Mouse (Mus musculus) urinary bladder, postnatal 4 days (tissue): ENCODE results near the gene Shmt1.

Experiments used
- DNase-seq, 2 experiments: peaks; one replicate each; pipeline ENCODE4 v3.0.0; 2021 to 2022; ENCODE audit warnings: low spot score in 2 of 2

Gene Shmt1

DNA sequence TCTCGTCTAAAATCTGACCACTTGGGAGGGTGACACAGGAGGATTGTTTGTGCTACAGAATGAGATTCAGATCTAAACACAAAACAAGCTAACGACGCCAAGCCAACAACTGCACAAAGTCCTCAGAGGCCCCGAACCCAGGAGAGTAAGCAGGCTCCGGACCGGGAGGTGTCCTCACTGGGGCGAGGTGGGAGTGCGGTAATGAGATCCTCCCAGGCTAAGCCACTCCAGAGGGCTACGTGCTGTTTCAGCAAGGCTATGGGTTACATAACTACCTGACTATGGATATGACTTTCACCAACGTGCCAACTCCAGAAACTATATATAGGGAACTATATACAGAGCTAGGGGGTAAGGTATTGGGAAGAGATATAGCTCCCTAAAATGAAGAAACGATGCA lies 15.2 kb downstream of the Shmt1 start:
- DNase-seq, result no peak

DNA sequence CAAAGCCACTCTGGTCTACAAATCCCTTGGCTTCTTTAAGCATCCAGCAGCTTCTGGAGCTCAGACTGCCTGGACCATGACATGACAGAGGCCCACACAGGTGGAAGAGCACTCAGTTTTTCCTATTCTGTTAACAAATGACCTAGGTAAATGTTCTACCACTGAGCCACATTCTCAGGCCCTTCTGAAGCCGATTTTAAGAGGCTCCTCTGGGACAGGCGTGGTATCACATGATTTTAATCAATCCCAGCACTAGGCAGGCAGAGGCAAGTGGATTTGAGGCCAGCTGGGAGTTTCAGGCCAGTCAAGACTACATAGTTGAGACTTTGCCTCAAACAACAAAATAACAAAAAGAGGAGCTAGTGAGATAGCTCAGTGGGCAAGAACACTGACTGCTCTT lies 21.0 kb downstream of the Shmt1 start:
- DNase-seq, result no peak

DNA sequence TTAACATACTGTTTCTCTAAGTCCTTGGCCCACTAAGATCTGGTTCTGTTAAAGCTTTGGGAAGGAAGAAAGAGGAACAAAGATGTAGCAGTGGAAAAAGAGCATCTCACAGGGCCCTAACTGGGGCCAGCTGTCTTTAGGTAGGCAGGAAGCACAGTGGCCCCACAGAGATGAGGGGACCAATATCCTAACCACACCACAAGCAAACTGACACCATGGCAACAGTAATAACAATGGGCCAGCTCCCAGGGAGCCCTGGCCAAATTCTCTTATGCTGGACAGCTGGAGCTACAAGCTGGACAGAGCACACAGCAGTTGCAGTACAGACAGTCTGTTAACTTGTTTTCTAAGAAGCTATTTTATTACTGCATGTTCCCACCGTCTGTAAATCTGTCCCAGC lies 23.9 kb downstream of the Shmt1 start:
- no peak for DNase-seq

DNA sequence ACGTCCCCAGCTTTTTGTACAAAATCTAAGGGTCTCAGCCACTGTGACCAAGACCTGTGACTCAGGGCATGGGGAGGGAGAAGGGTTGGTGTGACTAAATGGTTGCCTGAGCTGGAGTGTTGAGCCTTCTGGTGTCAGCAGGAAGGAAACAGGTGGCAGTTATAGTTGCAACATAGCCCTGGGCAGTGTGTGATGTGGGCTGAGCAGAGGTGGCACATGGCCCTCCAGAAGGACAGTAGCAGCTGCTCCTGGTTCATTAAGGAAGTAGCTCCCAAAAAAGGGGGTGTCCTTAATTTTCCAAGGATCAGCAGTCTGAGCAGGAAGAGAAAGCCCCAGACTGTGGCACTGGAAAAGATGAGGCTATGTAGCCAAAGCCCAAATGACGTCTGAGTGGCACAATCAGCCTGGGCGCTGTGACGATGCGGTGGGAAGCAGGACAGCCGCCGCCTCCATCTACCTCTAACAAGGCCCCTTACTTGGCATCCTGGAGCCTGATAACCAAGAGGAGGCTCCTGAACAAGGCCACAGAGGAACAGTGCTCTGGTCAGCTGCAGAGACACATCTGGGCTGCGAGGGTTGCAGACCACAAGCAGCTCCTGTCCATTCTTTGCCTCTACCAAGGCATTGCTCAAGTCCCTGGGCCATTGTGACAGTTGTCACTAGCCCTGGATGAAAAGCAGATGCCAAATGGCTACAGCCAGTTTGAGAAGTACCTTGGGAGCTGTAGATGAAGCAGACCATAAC lies 27.2 kb downstream of the Shmt1 start:
- DNase-seq, result no peak

DNA sequence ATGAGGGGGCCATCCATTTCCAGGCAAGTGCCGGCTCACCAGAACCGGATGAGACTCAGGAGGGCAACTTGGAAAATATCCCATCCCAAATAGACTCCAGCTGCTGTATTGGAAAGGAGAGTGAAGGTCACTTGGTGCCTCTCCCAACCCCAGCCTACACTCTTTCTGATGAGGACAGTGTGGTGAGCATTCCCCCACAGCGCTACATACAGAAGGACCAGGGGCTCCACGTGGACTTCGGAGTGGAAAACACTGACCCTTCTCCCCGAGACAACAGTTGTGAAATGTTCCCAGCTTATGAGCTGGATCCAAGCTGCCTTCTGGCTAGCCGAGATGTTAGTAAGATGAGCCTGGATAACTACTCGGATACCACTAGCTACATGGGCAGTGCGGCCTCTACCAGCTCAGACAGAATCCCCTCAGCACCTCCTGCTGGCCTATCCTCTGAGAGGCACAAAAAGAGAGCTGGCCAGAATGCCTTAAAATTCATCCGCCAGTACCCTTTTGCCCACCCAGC lies 31.8 kb downstream of the Shmt1 start:
- no peak for DNase-seq

DNA sequence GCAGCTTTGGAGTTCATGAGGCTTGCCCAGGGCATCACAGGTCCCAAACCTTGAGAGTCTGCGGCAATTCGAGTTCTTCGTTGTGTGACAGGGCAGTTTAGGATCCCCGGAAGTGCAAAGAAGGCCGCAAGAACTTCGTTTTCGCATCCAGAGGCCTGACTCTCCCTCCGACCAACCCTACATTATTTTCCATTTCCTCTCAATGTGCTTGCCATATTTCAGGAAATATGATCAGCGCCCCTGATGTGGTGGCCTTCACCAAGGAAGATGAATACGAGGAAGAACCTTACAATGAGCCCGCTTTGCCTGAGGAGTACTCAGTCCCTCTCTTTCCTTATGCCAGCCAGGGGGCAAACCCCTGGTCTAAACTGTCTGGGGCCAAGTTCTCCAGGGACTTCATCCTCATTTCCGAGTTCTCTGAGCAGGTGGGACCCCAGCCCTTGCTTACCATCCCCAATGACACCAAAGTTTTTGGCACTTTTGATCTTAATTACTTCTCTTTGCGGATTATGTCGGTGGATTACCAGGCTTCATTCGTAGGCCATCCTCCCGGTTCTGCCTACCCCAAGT lies 33.6 kb downstream of the Shmt1 start:
- no peak for DNase-seq

DNA sequence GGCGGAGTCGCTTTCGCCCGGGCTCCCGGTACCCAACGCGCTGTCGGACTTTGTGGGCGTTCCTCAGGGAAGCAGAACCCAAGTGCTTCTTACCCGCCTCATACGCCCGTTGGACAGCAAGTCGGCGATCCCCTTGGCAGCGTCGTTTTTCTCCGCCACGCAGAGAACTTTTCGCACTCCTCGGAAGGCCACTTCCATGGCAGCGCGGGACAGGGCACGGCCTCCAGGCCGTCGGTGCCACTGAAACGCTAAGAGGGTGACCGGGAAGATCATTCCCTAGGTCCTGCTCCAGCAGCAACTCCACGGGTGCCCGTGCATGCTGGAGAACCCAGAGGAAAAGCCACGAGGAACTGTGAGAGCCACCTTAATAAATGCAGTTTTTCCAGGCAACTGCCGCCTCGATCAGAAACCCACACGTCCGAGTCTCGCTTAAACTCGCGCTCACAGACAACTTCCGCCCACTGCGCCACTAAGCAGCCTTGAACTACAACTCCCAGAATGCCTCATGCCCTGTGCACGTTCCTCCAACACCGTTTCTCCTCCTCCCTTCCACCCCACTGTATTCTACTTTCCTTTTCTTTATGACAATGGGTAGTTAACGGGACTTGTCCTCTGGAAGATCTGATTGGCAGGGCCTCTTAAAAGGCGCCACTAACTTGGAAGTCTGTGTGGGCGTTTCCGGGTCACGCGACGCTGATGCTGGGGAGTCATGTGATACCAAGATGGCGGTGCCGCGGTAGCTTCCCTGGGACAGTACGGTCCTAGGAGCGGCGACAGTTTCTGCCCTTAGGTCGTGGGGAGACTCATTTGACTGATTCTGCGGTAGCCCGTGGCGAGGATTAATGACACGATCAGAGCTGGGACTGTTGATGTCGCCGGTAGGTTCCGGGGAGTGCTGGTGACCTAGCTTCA lies 34.4 kb downstream of the Shmt1 start, which contains the start of the genes Top3a and Smcr8:
TSS of gene Top3a (minus strand) at position 537 of the 912 bp plus-strand sequence.
TSS of gene Smcr8 (plus strand) at position 696 of the 912 bp plus-strand sequence.
- peak; percentile 76 to 80 for DNase-seq

DNA sequence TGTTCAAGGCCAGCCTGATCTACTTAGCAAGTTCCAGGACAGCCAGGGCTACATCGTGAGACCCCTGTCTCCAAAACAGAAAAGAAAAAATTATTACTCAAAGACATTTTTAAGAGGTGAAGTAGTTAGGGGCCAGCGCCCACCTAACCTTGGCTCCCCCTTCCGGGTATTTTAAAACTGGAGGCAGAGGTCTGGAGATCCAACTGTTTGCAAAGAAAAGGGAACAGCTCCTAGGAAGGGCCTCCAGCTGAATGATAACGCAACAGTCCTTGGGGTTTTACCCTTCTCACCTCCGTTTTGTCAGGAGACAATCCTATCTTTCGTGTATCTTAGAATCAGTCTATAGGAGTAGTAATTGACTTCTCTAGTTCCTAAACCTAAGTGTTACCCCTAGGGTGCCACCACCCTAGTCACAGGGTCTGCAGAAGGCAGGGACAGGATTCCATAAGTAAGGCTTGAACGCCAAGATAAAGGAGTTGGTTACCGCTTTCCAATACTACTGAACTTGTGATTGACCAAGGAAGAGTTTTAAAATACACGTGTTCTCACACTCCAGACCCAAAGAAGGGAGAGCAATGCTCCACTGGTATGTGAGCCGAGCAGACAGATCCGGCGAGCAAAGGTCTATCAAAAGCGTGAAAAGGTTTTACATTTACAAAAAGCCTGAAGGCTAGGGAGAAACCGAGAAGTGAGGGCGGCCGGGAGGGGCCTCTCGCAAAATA lies 35.2 kb downstream of the Shmt1 start:
- DNase-seq, result no peak

DNA sequence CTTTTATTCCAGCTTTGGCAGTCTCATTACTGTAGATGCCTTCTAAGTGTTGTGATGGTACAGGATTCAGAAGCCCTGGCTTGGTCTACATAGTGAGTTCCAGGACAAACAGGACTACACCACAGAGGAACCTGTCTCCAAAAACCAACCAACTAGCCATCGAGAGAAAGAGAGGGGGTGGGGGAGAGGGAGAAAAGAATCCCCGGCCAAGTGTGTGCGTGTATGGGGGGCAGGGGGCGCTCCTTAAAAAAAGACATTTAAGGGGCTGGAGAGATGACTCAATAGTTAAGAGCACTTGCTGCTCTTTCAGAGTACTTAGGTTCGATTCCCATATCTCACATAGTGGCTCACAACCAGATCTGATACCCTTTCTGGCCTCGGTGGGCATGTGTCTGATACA lies 35.9 kb downstream of the Shmt1 start:
- DNase-seq, result no peak

DNA sequence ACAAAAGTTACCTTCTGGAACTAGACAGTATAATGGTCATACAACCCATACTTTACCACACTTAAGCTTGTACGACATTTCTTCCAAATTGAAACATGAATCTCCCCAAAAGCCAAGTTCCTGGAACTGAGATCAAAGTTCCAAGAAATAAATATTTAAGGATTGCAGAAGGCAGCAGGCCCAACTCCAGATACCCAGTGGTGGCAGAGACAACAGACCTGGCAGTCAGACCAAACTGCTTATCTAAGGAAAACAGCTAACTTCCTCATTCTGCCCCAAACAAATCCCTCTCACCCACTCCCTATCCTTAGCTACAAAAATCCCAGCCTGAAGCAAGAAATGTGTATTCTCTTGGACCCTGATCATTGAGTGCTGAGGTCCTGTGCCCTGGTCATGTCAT lies 36.7 kb downstream of the Shmt1 start:
- no peak for DNase-seq

DNA sequence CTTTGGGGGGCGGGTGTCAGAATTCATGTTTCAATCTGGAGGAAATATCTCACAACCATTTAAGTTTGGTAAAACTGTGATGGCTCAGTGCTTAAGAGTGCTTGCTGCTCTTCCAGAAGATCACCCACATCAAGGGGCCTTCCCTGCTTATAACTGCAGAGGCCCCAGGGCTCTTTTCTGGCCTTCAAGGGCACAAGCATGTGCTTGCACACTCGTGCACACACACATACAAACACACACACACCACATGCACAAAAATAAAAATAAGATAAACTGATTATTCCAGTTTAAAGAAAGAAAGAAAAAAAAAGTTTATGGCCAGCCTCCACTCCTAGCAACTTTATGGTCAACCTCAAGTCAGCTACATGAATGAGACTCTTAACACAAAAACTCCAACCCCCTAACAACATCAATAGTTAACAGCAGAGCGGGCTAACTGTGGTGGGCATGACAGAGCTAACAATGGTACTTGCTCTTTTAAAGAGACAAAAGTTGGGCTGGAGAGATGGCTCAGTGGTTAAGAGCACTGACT lies 37.3 kb downstream of the Shmt1 start:
- DNase-seq, result no peak

DNA sequence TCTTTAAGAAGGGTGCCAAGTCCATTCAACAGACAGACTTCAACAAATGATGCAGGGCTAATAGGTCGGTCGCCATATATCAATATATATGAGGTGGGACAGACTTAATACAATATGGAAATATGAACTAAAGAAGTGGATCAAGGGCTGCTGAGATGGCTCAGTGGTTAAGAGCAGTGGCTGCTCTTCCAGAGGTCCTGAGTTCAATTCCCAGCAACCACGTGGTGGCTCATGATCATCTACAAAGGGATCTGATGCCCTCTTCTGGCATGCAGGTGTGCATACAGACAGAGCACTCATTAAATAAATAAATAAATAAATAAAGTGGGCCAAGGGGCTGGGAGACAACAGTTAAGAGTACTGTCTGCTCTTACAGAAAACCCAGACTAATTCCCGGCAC lies 39.4 kb downstream of the Shmt1 start:
- no peak for DNase-seq

DNA sequence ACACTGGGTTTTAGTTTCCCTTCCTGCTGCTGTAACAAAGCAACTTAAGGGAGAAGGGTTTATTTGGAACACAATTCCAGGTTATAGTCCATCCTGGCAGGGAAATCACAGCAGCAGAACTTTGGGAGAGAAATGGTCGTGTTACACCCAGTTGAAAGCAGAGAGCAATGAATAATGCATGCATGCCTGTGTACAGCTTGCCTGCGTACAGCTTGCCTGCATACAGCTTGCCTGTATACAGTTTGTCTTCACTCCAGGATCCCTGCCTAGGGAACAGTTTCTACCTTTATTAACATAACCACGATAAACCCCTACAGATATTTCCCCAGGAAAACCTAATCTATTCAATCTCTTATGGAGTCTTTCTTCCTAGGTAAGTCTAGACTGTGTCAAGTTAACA lies 40.7 kb downstream of the Shmt1 start:
- DNase-seq, result no peak

DNA sequence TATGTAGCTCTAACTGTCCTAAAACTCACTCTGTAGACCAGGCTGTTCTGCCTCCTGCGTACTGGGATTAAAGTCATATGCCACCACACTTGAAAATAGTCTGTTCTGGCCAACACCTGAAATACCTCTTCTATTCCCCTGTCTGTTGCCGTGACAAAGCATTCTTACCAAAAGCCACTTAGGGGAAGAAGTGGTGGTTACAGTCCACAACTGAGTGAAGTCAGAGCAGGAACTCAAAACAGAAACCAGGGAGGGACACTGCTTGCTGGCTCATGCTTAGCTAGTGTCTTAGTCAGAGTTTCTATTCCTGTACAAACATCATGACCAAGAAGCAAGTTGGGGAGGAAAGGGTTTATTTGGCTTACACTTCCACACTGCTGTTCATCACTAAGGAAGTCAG lies 42.2 kb downstream of the Shmt1 start:
- no peak for DNase-seq

DNA sequence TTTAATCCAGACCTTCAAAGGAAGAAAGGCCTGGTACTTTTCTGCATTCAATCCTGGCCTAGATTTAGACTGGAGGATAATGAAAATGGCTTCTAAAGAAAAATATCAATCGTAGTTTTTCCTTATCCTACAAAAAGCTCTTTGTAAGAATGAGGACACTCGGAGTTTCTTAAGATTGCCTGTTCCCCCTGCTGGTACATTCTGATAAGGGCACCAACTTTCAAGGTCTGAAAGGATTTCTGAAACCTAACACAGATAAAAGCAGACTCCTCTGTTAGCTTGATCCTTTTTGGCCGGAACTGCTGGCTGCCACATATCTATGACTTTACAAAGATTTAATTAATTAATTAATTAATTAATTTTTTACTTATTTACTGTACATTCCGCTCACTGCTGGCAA lies 44.5 kb downstream of the Shmt1 start:
- DNase-seq, result no peak

DNA sequence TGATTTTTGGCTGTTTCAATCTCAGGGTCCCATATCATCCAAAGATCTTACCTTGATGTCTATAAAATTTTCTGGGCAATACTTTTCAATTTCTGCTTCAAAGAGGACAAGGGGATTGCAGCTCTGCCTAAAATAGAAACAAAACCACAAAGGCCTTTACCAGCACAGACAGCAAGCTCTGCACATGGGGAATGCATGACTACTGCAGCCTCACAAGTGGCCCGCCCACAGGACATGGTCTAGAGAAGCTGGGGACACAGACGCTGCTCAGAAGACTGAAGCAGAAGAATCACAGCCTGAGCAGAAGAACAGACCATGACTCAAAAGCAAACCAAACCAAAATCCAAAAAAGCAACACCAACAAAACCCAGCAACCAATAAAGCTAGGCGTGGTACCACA lies 49.8 kb downstream of the Shmt1 start:
- no peak for DNase-seq

DNA sequence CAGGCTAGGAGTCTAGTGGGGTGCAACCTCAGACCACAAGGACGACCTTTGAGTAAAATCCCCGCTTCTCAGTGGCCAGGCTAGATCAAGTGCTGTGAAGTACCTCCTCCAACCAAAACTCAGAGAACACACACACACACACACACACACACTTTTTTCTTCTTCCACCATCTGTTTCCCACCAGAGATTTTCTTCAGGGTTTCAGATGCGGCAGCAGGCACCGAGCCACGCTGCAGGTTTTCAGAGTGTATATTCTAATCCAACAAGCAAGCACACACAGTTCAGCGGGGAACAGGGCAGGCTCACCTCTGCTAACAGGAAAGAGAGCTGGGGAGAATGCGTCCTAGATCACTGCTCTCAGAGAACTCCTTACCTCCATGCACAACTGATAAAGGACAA lies 55.9 kb downstream of the Shmt1 start:
- no peak for DNase-seq

DNA sequence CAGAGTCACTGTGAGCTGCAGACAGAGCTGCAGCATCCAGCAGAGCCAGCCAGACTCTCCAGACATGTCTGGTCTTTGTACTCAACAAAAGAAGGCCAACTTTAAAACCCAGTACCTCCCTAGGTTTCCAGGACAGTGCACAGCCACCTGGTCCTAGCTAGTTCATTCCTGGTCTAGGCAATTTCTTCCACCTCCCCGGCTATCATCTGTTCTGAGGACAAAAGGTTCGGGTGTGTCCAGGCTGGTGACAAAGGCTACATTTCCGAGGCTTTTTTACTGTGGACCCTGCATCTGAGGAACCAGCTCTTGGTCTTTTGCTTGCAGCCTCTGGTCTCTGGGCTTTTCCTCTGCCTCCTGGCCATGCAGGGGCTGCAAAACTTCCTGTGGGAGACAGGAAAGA lies 71.2 kb downstream of the Shmt1 start:
- DNase-seq, result no peak
